20 mouse cellular contexts compared by ENCODE assay signal in genomic region chr1:64929673-64930072, GRCm38 (mm10).
"Had no signal": no experiment of that assay in that cellular context is flagged by ENCODE, and none has a peak within 500 bp of the region (broad histone marks: within the 10 kb centered on the region; RNA-seq: fewer than 3 reads in every experiment).

No protein-coding gene starts in this region.

- ATAC-seq: liver, postnatal 0 days; lung, postnatal 0 days; midbrain, embryonic 16.5 days had no signal

- H3K4me2 ChIP-seq: lung, embryonic 15.5 days; midbrain, embryonic 12.5 days; neural tube, embryonic 12.5 days had no signal

- H3K9ac ChIP-seq: liver, postnatal 0 days; lung, embryonic 15.5 days; midbrain, embryonic 12.5 days; neural tube, embryonic 12.5 days had no signal

- H3K27me3 ChIP-seq: lung, embryonic 15.5 days; midbrain, embryonic 12.5 days; neural tube, embryonic 12.5 days had no signal

- H3K9me3 ChIP-seq: lung, embryonic 15.5 days; midbrain, embryonic 10.5 days; midbrain, embryonic 12.5 days; neural tube, embryonic 12.5 days had no signal

- H3K36me3 ChIP-seq: lung, embryonic 15.5 days; midbrain, embryonic 12.5 days; neural tube, embryonic 12.5 days had no signal

- H3K4me3 ChIP-seq: lung, embryonic 15.5 days; midbrain, embryonic 10.5 days; midbrain, embryonic 12.5 days; myocyte; neural tube, embryonic 12.5 days had no signal

- DNase-seq: liver, postnatal 0 days; lung, adult 2 months; lung, postnatal 14 days; lung, postnatal 36 days; midbrain, embryonic 14.5 days; retina, postnatal 1 day; right cerebral cortex, adult 18-20 months; right cerebral cortex, postnatal 25 days; right cerebral cortex, postnatal 4 days; spleen, adult 18-20 months; thymus, adult 18-20 months; thymus, postnatal 14 days; thymus, postnatal 36 days had no signal

- H3K4me1 ChIP-seq: lung, embryonic 15.5 days; midbrain, embryonic 10.5 days had no signal

- H3K27ac ChIP-seq: lung, embryonic 15.5 days; midbrain, embryonic 10.5 days; midbrain, embryonic 12.5 days; neural tube, embryonic 12.5 days had no signal
